Mouse (Mus musculus): ENCODE data around the gene Rcc1l.

DNA sequence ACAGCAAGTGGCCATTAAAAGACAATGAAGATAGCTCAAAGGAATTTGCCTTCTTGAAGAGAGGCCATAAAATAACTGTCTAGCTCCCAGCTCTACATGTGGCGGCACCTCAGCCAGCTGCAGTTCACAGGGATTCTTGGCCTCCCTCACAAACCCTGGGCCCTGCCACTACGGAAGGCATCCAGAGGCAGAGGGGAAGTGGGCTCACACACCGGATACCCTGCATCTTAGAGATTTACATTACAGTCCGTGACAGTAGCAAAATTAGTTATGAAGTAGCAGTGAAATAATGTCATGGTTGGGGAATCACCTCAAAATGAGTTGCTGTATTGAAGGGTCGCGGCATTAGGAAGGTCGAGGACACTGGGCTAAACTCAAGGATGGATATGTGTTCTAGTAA is 12.0 kb upstream of the Rcc1l start:
- TF ChIP-seq CTCF (IDR thresholded peaks at IDR 0.05) (no peak), EP300 (IDR thresholded peaks at IDR 0.05) (no peak)
